Mouse (Mus musculus): ENCODE data around the gene Sfmbt2.
"Not testable (repeated sequence)": the region's sequence is repeated elsewhere in the genome, so short reads cannot be mapped to it uniquely, and the experiment has no call there.

The Sfmbt2 gene

GRCm38 (mm10) chr2:10370176-10370575 lies at the start of gene Sfmbt2:
Gene Sfmbt2, plus strand, starts transcription at chr2:10370510.
- no peak for DNase-seq

GRCm38 (mm10) chr2:10321093-10321492 lies 49.2 kb upstream of the Sfmbt2 start:
- no peak for DNase-seq

GRCm38 (mm10) chr2:10323173-10323572 lies 47.1 kb upstream of the Sfmbt2 start:
- DNase-seq: no peak

GRCm38 (mm10) chr2:10324980-10325379 lies 45.3 kb upstream of the Sfmbt2 start:
- DNase-seq: no peak

GRCm38 (mm10) chr2:10330216-10330615 lies 40.1 kb upstream of the Sfmbt2 start:
- DNase-seq: no peak

- DNase-seq: no peak
These were observed 36.0 kb upstream of the Sfmbt2 start for GRCm38 (mm10) chr2:10334299-10334698.

GRCm38 (mm10) chr2:10335037-10335608 lies 35.2 kb upstream of the Sfmbt2 start:
- DNase-seq: no peak

GRCm38 (mm10) chr2:10340022-10340421 lies 30.3 kb upstream of the Sfmbt2 start:
- DNase-seq: no peak

GRCm38 (mm10) chr2:10343523-10343922 lies 26.8 kb upstream of the Sfmbt2 start:
- DNase-seq: no peak

- DNase-seq: not testable (repeated sequence)
These were observed 26.2 kb upstream of the Sfmbt2 start for GRCm38 (mm10) chr2:10344073-10344472.

GRCm38 (mm10) chr2:10347193-10347592 lies 23.1 kb upstream of the Sfmbt2 start:
- DNase-seq: no peak

- DNase-seq: no peak
These were observed 22.3 kb upstream of the Sfmbt2 start for GRCm38 (mm10) chr2:10348036-10348435.

GRCm38 (mm10) chr2:10350266-10350810 lies 20.0 kb upstream of the Sfmbt2 start:
- DNase-seq: no peak

GRCm38 (mm10) chr2:10351125-10351524 lies 19.2 kb upstream of the Sfmbt2 start:
- no peak for DNase-seq

- DNase-seq: no peak
These were observed 17.4 kb upstream of the Sfmbt2 start for GRCm38 (mm10) chr2:10352887-10353286.

GRCm38 (mm10) chr2:10353889-10354288 lies 16.4 kb upstream of the Sfmbt2 start:
- no peak for DNase-seq

GRCm38 (mm10) chr2:10359861-10360260 lies 10.4 kb upstream of the Sfmbt2 start:
- no peak for DNase-seq

- DNase-seq: no peak
These were observed 5.2 kb upstream of the Sfmbt2 start for GRCm38 (mm10) chr2:10365081-10365480.

- DNase-seq: no peak
These were observed 4.0 kb upstream of the Sfmbt2 start for GRCm38 (mm10) chr2:10366284-10366683.

GRCm38 (mm10) chr2:10369676-10370075 lies 634 bp upstream of the Sfmbt2 start:
- DNase-seq: no peak

- DNase-seq: no peak
These were observed 563 bp downstream of the Sfmbt2 start for GRCm38 (mm10) chr2:10370687-10371458.

GRCm38 (mm10) chr2:10371459-10371817 lies 1.1 kb downstream of the Sfmbt2 start:
- DNase-seq: no peak

- no peak for DNase-seq
These were observed 1.6 kb downstream of the Sfmbt2 start for GRCm38 (mm10) chr2:10371899-10372298.

- DNase-seq: peak; percentile 4
These were observed 2.0 kb downstream of the Sfmbt2 start for GRCm38 (mm10) chr2:10372321-10372723.
